Mouse (Mus musculus) erythroblast, embryonic 14.5 days (primary cell): ENCODE measurements around the gene Echdc2.

Experiments
- GATA1 ChIP-seq: IDR thresholded peaks from 2 replicates; pipeline ENCODE4 v1.6.1; 2012; ENCODE audit warnings: low read length, inconsistent platforms, mixed read lengths
- TAL1 ChIP-seq: IDR thresholded peaks from 3 replicates; pipeline ENCODE4 v1.6.1; 2012; ENCODE audit warnings: low read length, inconsistent platforms, mixed read lengths

DNA sequence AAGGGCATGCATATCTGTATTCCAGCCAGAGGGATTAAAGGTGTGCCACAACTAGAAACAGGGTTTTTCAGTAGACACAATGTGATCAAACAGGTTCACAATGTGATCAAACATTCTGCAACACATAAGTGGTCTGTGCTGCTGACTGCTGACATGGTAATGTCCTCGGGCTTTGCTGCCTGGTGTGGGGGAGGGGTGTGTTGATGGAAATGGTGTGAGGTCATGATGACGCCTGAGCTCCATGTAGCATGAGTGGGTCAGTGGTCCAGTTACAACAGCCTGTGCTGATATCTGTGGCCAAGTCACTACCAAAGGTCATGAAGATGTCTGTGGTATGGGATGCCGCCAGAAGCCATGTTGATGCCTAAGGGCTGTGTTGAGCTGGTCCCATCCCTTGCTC, 34.8 kb upstream of the Echdc2 start:
- no peak for TF ChIP-seq GATA1
- TF ChIP-seq TAL1, result no peak
